Mouse (Mus musculus) midbrain, embryonic 16.5 days (tissue): Measurements from ENCODE around the gene Mast4. TPM values are rescaled to one million over a fixed set of nuclear protein-coding genes. Genes with fewer than 3 reads are reported as not detected.
"Not testable (repeated sequence)": the region's sequence is repeated elsewhere in the genome, so short reads cannot be mapped to it uniquely, and the experiment has no call there.

Source experiments
- ATAC-seq: fragments of 200-750 bp; cut with Nextera tagmentation; 2 replicates; pipeline ENCODE4 v1.8.0; 2017; ENCODE audit warnings: moderate TSS enrichment
- H3K27ac ChIP-seq: fragments of 300-500 bp; sonication (generic); 2 replicates; pipeline ENCODE4 v1.5.1; 2014; ENCODE audit warnings: mild to moderate bottlenecking, low read length, mixed read lengths
- H3K27me3 ChIP-seq: fragments of 300-500 bp; sonication (generic); 2 replicates; pipeline ENCODE4 v1.6.1; 2014; ENCODE audit warnings: low read depth, low read length, mixed read lengths; ENCODE audit not compliant: control insufficient read depth, insufficient read depth
- H3K36me3 ChIP-seq: fragments of 300-500 bp; sonication (generic); 2 replicates; pipeline ENCODE4 v1.6.1; 2014; ENCODE audit warnings: mild to moderate bottlenecking, low read length, moderate library complexity, mixed read lengths; ENCODE audit not compliant: control insufficient read depth, insufficient read depth
- H3K4me1 ChIP-seq: fragments of 300-500 bp; sonication (generic); 2 replicates; pipeline ENCODE4 v1.6.1; 2014; ENCODE audit warnings: mild to moderate bottlenecking, low read length, mixed read lengths; ENCODE audit not compliant: control insufficient read depth, insufficient read depth
- H3K4me2 ChIP-seq: fragments of 300-500 bp; sonication (generic); 2 replicates; pipeline ENCODE4 v1.6.1; 2014; ENCODE audit warnings: mild to moderate bottlenecking, low read length, mixed read lengths
- H3K4me3 ChIP-seq: fragments of 300-500 bp; sonication (generic); 2 replicates; pipeline ENCODE4 v1.5.1; 2014; ENCODE audit warnings: low read depth, mild to moderate bottlenecking, low read length, moderate library complexity, mixed read lengths
- H3K9ac ChIP-seq: fragments of 300-500 bp; sonication (generic); 2 replicates; pipeline ENCODE4 v1.6.1; 2014; ENCODE audit warnings: low read depth, low read length, mixed read lengths
- H3K9me3 ChIP-seq: fragments of 300-500 bp; sonication (generic); replicated peaks from 2 replicates; pipeline ENCODE4 v1.6.1; 2014; ENCODE audit warnings: mild to moderate bottlenecking, low read length, mixed read lengths; ENCODE audit not compliant: control insufficient read depth, poor library complexity, severe bottlenecking
- whole genome bisulfite sequencing: fragments of 180-500 bp; shearing (Covaris S2); extraction: QIAGEN DNeasy Blood & Tissue Kit; methylation state at CpG from one replicate; pipeline ENCODE4 v1.1.7; 2014; 5-methylcytosine and 5-hydroxymethylcytosine counted together
- polyA plus RNA-seq: library from polyadenylated mRNA; unstranded; fragments of >200 nt; fragmentation: Nextera tagmentation; extraction: Ambion mirVana; gene quantifications from 2 replicates; pipeline ENCODE4 v1.2.1, GENCODE M21; 2015

The Mast4 gene
- 33.8 and 45.1 TPM in 2 replicates for polyA plus RNA-seq

DNA sequence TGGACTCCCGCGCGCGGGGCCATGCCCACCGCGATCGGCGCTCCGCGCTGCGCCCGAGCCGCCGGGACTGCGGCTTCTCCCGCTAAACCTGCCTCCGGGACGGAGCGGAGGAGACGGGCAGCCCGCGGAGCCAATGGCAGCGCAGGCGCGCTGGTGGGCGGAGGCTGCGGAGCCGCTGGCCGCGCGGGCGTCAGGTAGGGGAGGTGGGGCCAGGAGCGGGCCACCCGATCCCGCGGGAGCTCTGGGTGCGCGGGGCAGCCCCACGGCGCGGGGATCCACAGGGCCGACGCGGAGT lies at the start of gene Mast4:
Gene Mast4 (minus strand): TSS at position 106 of the 295 bp plus-strand sequence.
- Histone ChIP-seq H3K36me3 (no peaks in the 10 kb centered on the region), H3K4me2 (peak within 1 kb of the TSS; percentile 97), H3K4me3 (peak within 1 kb of the TSS; percentile 56), H3K4me1 (peaks cover 12% of the 10 kb centered on the region), H3K27ac (peak within 1 kb of the TSS; percentile 55), H3K27me3 (peaks cover 5% of the 10 kb centered on the region; the same call in 1 of the 2 replicates), H3K9ac (peak within 1 kb of the TSS; percentile 73), H3K9me3 (no peaks in the 10 kb centered on the region)
- under 1% methylated on average over 43 of the region's 44 CpGs for WGBS
- ATAC-seq: peak; percentile 97

DNA sequence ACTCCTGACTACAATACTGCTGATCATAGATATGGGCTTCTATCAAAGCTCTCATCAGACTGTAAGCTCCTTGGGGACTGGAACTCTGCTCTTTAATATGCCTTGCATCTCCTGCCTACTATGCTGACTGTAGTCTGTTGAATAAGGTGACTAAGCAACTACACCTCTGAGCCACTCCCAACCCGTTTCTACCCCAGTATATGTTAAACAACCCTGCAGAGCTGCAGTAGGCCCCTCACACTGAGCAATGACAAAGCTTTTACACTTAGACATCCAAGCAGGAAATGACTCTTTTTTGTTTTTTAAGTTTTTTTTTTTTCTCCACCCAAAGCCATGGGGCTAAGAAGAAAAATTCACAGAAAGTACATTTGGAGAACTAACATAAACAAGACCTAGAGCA lies 40.2 kb upstream of the Mast4 start:
- Histone ChIP-seq H3K27me3 (no peaks in the 10 kb centered on the region), H3K36me3 (no peaks in the 10 kb centered on the region), H3K9me3 (no peaks in the 10 kb centered on the region), H3K4me1 (no peaks in the 10 kb centered on the region), H3K4me3 (no peak overlapping the region), H3K27ac (no peak overlapping the region), H3K4me2 (no peak overlapping the region), H3K9ac (no peak overlapping the region)
- no peak for ATAC-seq
- 56% methylated on average over 1 of the region's 1 CpGs for WGBS

- Histone ChIP-seq H3K36me3 (no peaks in the 10 kb centered on the region), H3K4me3 (no peak overlapping the region), H3K27ac (no peak overlapping the region), H3K4me1 (no peaks in the 10 kb centered on the region), H3K27me3 (no peaks in the 10 kb centered on the region), H3K9ac (no peak overlapping the region), H3K9me3 (no peaks in the 10 kb centered on the region), H3K4me2 (no peak overlapping the region)
- WGBS: 75% methylated on average over 7 of the region's 7 CpGs
- no peak for ATAC-seq
Observed at GRCm38 (mm10) chr13:103369194-103369593, 34.9 kb upstream of the Mast4 start.

- Histone ChIP-seq H3K4me1 (no peaks in the 10 kb centered on the region), H3K9ac (no peak overlapping the region), H3K4me3 (no peak overlapping the region), H3K27ac (no peak overlapping the region), H3K27me3 (no peaks in the 10 kb centered on the region), H3K4me2 (no peak overlapping the region), H3K36me3 (no peaks in the 10 kb centered on the region), H3K9me3 (no peaks in the 10 kb centered on the region)
- ATAC-seq: no peak
- 90% methylated on average over 10 of the region's 10 CpGs for WGBS
Observed at GRCm38 (mm10) chr13:103363181-103363580, 28.9 kb upstream of the Mast4 start.

- not testable (repeated sequence) for H3K4me1 ChIP-seq, H3K27me3 ChIP-seq, H3K4me2 ChIP-seq, H3K27ac ChIP-seq, H3K9me3 ChIP-seq, H3K9ac ChIP-seq, H3K4me3 ChIP-seq, H3K36me3 ChIP-seq, ATAC-seq
- 97% methylated on average over 16 of the region's 16 CpGs for WGBS
Observed at GRCm38 (mm10) chr13:103357415-103357814, 23.1 kb upstream of the Mast4 start.

DNA sequence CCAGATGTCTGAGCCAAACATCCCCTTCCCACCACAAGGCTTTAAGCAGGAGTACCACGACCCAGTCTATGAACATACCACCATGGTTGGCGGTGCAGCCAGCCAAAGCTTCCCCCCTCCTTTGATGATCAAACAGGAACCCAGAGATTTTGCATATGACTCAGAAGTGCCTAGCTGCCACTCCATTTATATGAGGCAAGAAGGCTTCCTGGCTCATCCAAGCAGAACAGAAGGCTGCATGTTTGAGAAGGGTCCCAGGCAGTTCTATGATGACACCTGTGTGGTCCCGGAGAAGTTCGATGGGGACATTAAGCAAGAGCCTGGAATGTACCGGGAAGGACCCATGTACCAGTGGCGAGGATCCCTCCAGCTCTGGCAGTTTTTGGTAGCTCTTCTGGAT lies 22.6 kb upstream of the Mast4 start:
- not testable (repeated sequence) for H3K4me3 ChIP-seq, H3K9ac ChIP-seq, ATAC-seq, H3K4me2 ChIP-seq, H3K4me1 ChIP-seq, H3K27me3 ChIP-seq, H3K36me3 ChIP-seq, H3K27ac ChIP-seq, H3K9me3 ChIP-seq
- WGBS: 96% methylated on average over 5 of the region's 6 CpGs

DNA sequence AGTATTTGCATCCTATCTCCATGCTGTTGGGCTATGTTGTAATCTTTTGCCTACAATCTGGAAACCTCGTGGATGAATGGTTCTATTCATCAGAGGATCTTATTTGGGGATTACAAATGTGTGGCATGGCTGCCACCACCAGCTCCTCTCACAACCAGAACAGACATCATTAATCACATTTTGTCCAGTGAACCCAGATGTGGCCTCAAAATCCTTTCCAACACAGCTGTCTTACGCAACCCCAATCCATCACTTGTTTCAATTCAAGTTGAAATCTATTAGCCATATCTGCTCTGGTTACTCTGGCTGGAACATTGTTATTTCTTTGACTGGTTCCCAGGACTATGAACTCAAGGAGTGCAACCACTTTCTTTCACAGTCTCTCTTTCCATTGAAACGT lies 20.4 kb upstream of the Mast4 start:
- H3K4me2 ChIP-seq: no peak overlapping the region
- H3K9ac ChIP-seq: no peak overlapping the region
- no peaks in the 10 kb centered on the region for H3K9me3 ChIP-seq
- no peak for ATAC-seq
- no peaks in the 10 kb centered on the region for H3K36me3 ChIP-seq
- H3K27me3 ChIP-seq: no peaks in the 10 kb centered on the region
- 63% methylated on average over 3 of the region's 3 CpGs for WGBS
- H3K4me1 ChIP-seq: no peaks in the 10 kb centered on the region
- no peak overlapping the region for H3K4me3 ChIP-seq
- no peak overlapping the region for H3K27ac ChIP-seq

DNA sequence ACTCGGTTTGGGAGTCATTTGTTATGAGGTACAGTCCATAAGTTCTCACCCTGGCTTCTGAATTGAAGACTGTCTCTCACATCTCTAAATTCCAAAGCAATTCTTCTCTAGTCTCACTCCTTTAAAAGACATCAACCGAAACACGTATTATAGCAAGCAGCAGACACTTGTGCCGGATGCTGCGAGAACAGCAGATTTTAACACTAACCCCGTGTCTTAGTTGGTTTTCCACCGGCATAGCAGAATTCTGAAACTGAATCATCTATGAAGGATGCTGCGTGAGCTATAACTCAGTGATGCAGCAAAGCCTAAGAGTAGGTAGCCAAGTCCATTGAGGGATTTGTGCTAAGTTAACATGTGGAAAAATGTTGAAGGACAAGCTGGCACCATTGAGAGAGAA lies 10.5 kb upstream of the Mast4 start:
- H3K4me1 ChIP-seq: no peaks in the 10 kb centered on the region
- ATAC-seq: no peak
- no peak overlapping the region for H3K4me2 ChIP-seq
- WGBS: 94% methylated on average over 8 of the region's 8 CpGs
- no peak overlapping the region for H3K4me3 ChIP-seq
- no peaks in the 10 kb centered on the region for H3K27me3 ChIP-seq
- no peaks in the 10 kb centered on the region for H3K9me3 ChIP-seq
- no peaks in the 10 kb centered on the region for H3K36me3 ChIP-seq
- no peak overlapping the region for H3K27ac ChIP-seq
- no peak overlapping the region for H3K9ac ChIP-seq

GRCm38 (mm10) chr13:103344006-103344720 lies 9.9 kb upstream of the Mast4 start:
- Histone ChIP-seq H3K9me3 (no peaks in the 10 kb centered on the region), H3K4me2 (no peak overlapping the region), H3K4me1 (no peaks in the 10 kb centered on the region), H3K36me3 (no peaks in the 10 kb centered on the region), H3K27ac (no peak overlapping the region), H3K4me3 (no peak overlapping the region), H3K9ac (no peak overlapping the region), H3K27me3 (no peaks in the 10 kb centered on the region)
- ATAC-seq: no peak
- WGBS: 90% methylated on average over 8 of the region's 8 CpGs
